Mouse (Mus musculus): Measurements from ENCODE around the gene Rtn4rl1.
"Not testable (repeated sequence)": the region's sequence is repeated elsewhere in the genome, so short reads cannot be mapped to it uniquely, and the experiment has no call there.

Gene Rtn4rl1

GRCm38 (mm10) chr11:75292281-75292680, 98.7 kb downstream of the Rtn4rl1 start:
- no peak for DNase-seq (ENCODE audit: extremely low read depth, insufficient read length, low spot score)

- DNase-seq (ENCODE audit: extremely low read depth, insufficient read length, low spot score), result no peak
These were observed 100.3 kb downstream of the Rtn4rl1 start for GRCm38 (mm10) chr11:75293852-75294361.

- DNase-seq (ENCODE audit: extremely low read depth, insufficient read length, low spot score), result no peak
These were observed 101.3 kb downstream of the Rtn4rl1 start for GRCm38 (mm10) chr11:75294862-75295261.

GRCm38 (mm10) chr11:75295534-75295933, 102.0 kb downstream of the Rtn4rl1 start:
- DNase-seq (ENCODE audit: extremely low read depth, insufficient read length, low spot score), result not testable (repeated sequence)

GRCm38 (mm10) chr11:75296406-75297005, 102.9 kb downstream of the Rtn4rl1 start:
- no peak for DNase-seq (ENCODE audit: extremely low read depth, insufficient read length, low spot score)

GRCm38 (mm10) chr11:75297631-75298030, 104.0 kb downstream of the Rtn4rl1 start:
- DNase-seq (ENCODE audit: extremely low read depth, insufficient read length, low spot score), result no peak

- DNase-seq (ENCODE audit: extremely low read depth, insufficient read length, low spot score), result no peak
These were observed 104.9 kb downstream of the Rtn4rl1 start for GRCm38 (mm10) chr11:75298491-75298890.

GRCm38 (mm10) chr11:75299786-75300185, 106.2 kb downstream of the Rtn4rl1 start:
- no peak for DNase-seq (ENCODE audit: extremely low read depth, insufficient read length, low spot score)

GRCm38 (mm10) chr11:75300954-75301353, 107.4 kb downstream of the Rtn4rl1 start:
- DNase-seq (ENCODE audit: extremely low read depth, insufficient read length, low spot score), result no peak

- DNase-seq (ENCODE audit: extremely low read depth, insufficient read length, low spot score), result no peak
These were observed 111.2 kb downstream of the Rtn4rl1 start for GRCm38 (mm10) chr11:75304797-75305196.

- DNase-seq (ENCODE audit: extremely low read depth, insufficient read length, low spot score), result no peak
These were observed 115.1 kb downstream of the Rtn4rl1 start for GRCm38 (mm10) chr11:75308650-75309049.

- no peak for DNase-seq (ENCODE audit: extremely low read depth, insufficient read length, low spot score)
These were observed 117.2 kb downstream of the Rtn4rl1 start for GRCm38 (mm10) chr11:75310813-75311212.

GRCm38 (mm10) chr11:75311751-75312150, 118.2 kb downstream of the Rtn4rl1 start:
- DNase-seq (ENCODE audit: extremely low read depth, insufficient read length, low spot score), result no peak

- DNase-seq (ENCODE audit: extremely low read depth, insufficient read length, low spot score), result no peak
These were observed 120.3 kb downstream of the Rtn4rl1 start for GRCm38 (mm10) chr11:75313834-75314233.

Data from 3134 (cell line).